Mouse (Mus musculus) kidney, embryonic 15.5 days (tissue): Measurements from ENCODE around the gene Cd200r3. TPM values are rescaled to one million over a fixed set of nuclear protein-coding genes. Genes with fewer than 3 reads are reported as not detected.

ENCODE experiments used
- ATAC-seq: fragments of 200-750 bp; cut with Nextera tagmentation; replicated peaks from 2 replicates; pipeline ENCODE4 v1.8.0; 2017; ENCODE audit warnings: moderate TSS enrichment; ENCODE audit not compliant: low FRiP score
- H3K27ac ChIP-seq: fragments of 300-500 bp; sonication (generic); 2 replicates; pipeline ENCODE4 v1.5.1; 2015; ENCODE audit warnings: mild to moderate bottlenecking, inconsistent platforms
- H3K27me3 ChIP-seq: fragments of 300-500 bp; sonication (generic); 2 replicates; pipeline ENCODE4 v1.6.1; 2015; ENCODE audit warnings: inconsistent platforms
- H3K36me3 ChIP-seq: fragments of 300-500 bp; sonication (generic); 2 replicates; pipeline ENCODE4 v1.6.1; 2015; ENCODE audit warnings: inconsistent platforms
- H3K4me1 ChIP-seq: fragments of 300-500 bp; sonication (generic); 2 replicates; pipeline ENCODE4 v1.6.1; 2015; ENCODE audit warnings: inconsistent platforms
- H3K4me2 ChIP-seq: fragments of 300-500 bp; sonication (generic); 2 replicates; pipeline ENCODE4 v1.6.1; 2015; ENCODE audit warnings: moderate library complexity, mild to moderate bottlenecking, inconsistent platforms
- H3K4me3 ChIP-seq: fragments of 300-500 bp; sonication (generic); replicated peaks from 2 replicates; pipeline ENCODE4 v1.5.1; 2015; ENCODE audit warnings: mild to moderate bottlenecking, inconsistent platforms
- H3K9ac ChIP-seq: fragments of 300-500 bp; sonication (generic); 2 replicates; pipeline ENCODE4 v1.6.1; 2015; ENCODE audit warnings: mild to moderate bottlenecking, inconsistent platforms
- H3K9me3 ChIP-seq: fragments of 300-500 bp; sonication (generic); replicated peaks from 2 replicates; pipeline ENCODE4 v1.6.1; 2016; ENCODE audit warnings: inconsistent platforms
- WGBS: fragments of 180-500 bp; shearing (Covaris S2); methylation state at CpG from one replicate; pipeline ENCODE4 v1.1.7; 2015; ENCODE audit warnings: mixed read lengths; 5-methylcytosine and 5-hydroxymethylcytosine counted together
- polyA plus RNA-seq: library from polyadenylated mRNA; unstranded; fragments of >200 nt; fragmentation: Nextera tagmentation; extraction: Ambion mirVana; gene quantifications from 2 replicates; pipeline ENCODE4 v1.2.1, GENCODE M21; 2015

The Cd200r3 gene
- polyA plus RNA-seq, 1 experiment from 2014 or later = 0.29 TPM

DNA sequence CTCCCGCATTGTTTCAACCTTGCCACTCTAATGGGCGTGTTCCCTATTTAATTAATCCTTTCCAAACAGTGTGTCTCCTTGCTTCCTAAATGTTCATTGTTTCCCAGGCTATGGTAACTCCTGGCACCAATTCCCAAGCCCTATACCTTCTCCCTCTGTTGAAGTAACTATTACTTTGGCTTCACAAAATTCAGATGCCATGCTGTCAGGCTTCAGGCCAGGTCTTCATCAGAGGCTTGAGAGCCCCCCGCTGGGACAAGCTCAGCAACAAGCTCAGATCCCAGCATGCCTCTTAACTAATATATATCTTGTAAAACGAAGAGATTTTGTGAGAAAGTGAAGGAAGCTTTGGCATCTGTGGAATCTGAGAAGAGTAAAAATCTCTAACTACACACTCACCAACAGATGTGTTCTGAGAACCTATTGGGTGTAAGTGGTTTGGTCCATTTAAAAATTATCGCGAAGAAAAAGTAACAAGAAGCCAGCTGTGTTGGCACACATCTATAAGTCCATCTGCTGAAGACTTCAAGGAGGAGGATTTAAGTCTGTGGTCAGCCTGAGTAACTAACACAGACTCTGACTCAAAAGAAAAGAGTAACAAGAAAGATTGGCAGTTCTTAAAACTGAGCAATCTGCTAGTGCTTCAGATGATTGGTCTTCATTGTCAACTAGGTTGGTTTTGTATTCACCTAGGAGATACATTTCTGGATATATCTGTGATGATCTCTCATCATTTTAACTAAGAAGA, 50.9 kb downstream of the Cd200r3 start:
- no peak overlapping the region for H3K27ac ChIP-seq
- no peaks in the 10 kb centered on the region for H3K36me3 ChIP-seq
- no peaks in the 10 kb centered on the region for H3K9me3 ChIP-seq
- H3K27me3 ChIP-seq = no peaks in the 10 kb centered on the region
- 82% methylated on average over 6 of the region's 6 CpGs for WGBS
- no peak overlapping the region for H3K9ac ChIP-seq
- no peak for ATAC-seq
- no peak overlapping the region for H3K4me2 ChIP-seq
- no peaks in the 10 kb centered on the region for H3K4me1 ChIP-seq
- H3K4me3 ChIP-seq = no peak overlapping the region

DNA sequence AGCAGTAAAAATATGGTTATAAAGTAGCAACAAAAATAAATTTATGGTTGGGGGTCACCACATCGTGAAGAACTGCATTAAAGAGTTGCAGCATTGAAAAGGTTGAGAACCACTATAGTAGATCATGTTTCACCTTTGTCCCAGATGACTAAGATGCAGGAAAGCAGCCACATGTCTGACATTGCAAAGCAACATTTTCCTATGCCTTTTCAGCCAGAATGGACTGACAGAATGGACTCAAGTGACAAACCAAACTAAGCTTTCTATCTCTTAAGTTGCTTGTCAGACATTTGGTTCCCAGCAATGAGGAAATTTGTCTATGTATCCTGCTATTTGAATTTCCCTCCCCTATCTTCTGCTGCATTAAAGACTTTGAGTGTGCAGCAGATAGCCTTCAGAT, 51.6 kb downstream of the Cd200r3 start:
- H3K4me2 ChIP-seq = no peak overlapping the region
- H3K4me1 ChIP-seq = no peaks in the 10 kb centered on the region
- WGBS = 50% methylated on average over 1 of the region's 1 CpGs
- no peak overlapping the region for H3K4me3 ChIP-seq
- H3K27ac ChIP-seq = no peak overlapping the region
- no peak for ATAC-seq
- no peaks in the 10 kb centered on the region for H3K36me3 ChIP-seq
- no peaks in the 10 kb centered on the region for H3K27me3 ChIP-seq
- H3K9ac ChIP-seq = no peak overlapping the region
- no peaks in the 10 kb centered on the region for H3K9me3 ChIP-seq

DNA sequence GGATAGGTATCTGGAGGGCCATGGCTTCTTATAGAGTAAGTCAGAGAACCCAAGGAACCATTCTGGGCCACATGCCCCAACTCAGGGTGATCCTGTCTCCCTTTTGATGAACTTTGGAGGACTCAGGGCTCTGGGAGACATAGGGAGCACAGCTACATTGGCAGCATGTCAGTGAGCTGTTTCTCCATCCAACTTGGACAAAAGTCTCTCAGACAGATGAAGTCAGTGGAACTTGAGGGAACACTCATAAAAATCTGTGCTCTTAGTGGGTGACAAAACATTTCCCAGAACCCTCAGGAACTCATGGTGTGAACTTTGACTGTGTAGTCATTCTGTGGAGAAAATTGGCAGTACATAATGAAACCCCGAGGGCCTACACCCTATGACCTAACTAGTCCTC, 53.2 kb downstream of the Cd200r3 start:
- Histone ChIP-seq H3K27ac (no peak overlapping the region), H3K9ac (no peak overlapping the region), H3K9me3 (no peaks in the 10 kb centered on the region), H3K4me2 (no peak overlapping the region), H3K27me3 (no peaks in the 10 kb centered on the region), H3K36me3 (no peaks in the 10 kb centered on the region), H3K4me1 (no peaks in the 10 kb centered on the region), H3K4me3 (no peak overlapping the region)
- WGBS = 91% methylated on average over 1 of the region's 1 CpGs
- no peak for ATAC-seq

DNA sequence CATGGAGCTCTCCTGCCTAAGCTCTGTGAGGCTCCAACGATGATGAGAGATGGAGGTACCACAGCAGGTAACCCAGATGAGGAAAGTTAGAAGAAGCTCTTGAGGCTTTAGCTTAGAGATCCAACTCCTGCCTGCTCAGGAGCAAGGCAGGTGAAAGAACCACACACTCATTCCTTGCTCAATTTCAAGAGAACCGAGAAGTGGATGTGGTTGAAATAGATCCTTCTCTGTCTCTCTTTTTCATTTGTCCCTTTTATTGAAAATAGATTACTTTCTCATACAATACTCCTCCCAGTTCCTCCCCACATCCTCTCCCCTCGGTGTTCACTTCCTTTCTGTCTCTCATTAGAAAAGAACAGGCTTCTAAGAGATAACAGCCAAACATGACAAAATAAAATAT, 56.1 kb downstream of the Cd200r3 start:
- Histone ChIP-seq H3K4me1 (no peaks in the 10 kb centered on the region), H3K36me3 (no peaks in the 10 kb centered on the region), H3K27me3 (no peaks in the 10 kb centered on the region), H3K9me3 (no peaks in the 10 kb centered on the region), H3K27ac (no peak overlapping the region), H3K9ac (no peak overlapping the region), H3K4me2 (no peak overlapping the region), H3K4me3 (no peak overlapping the region)
- 59% methylated on average over 3 of the region's 3 CpGs for WGBS
- ATAC-seq = no peak

DNA sequence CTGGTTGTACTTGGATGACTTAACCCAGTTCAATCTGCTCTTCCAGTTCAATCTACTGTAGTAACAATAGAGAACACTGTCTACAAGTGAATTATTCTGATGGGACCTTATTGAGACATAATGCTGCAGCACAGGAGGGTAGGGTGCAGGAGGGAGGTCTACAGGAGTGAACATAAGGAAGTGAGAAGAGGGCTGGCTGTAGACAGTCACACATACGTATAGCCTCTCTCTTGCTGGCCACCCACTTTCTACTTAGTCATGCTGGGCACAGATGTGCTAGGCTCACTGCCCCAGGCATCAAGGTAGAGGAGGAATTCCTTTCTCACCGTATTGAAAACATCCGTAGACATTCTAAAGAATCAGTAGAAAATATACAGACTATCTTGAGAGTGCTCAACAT, 61.0 kb downstream of the Cd200r3 start:
- no peaks in the 10 kb centered on the region for H3K9me3 ChIP-seq
- H3K27me3 ChIP-seq = no peaks in the 10 kb centered on the region
- H3K27ac ChIP-seq = no peak overlapping the region
- no peaks in the 10 kb centered on the region for H3K4me1 ChIP-seq
- H3K36me3 ChIP-seq = no peaks in the 10 kb centered on the region
- no peak overlapping the region for H3K9ac ChIP-seq
- ATAC-seq = no peak
- no peak overlapping the region for H3K4me2 ChIP-seq
- no peak overlapping the region for H3K4me3 ChIP-seq
- WGBS = 88% methylated on average over 3 of the region's 3 CpGs

DNA sequence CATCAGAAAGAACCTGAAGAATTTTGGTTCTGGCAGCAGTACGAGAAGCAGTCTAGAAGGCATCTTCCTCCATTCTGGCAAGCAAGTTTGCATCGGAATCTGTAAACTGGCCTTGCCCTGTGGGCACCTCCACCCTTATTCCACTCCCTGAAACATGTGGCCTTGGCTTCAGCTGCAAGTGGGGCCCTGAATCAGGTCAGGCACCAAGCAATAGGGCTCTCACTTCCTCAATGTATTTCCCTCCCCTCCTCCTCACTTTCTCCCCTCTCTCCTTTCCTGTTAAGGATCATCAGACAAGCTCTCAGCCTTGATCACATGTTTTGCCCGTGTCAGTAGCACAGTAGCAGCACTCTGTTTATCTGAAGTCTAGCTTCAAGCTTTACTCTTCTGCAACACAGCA, 61.8 kb downstream of the Cd200r3 start:
- H3K9ac ChIP-seq = no peak overlapping the region
- H3K4me2 ChIP-seq = no peak overlapping the region
- H3K27ac ChIP-seq = no peak overlapping the region
- H3K9me3 ChIP-seq = no peaks in the 10 kb centered on the region
- no peaks in the 10 kb centered on the region for H3K27me3 ChIP-seq
- no peak overlapping the region for H3K4me3 ChIP-seq
- ATAC-seq = no peak
- H3K36me3 ChIP-seq = no peaks in the 10 kb centered on the region
- no peaks in the 10 kb centered on the region for H3K4me1 ChIP-seq
- WGBS = 73% methylated on average over 3 of the region's 3 CpGs

DNA sequence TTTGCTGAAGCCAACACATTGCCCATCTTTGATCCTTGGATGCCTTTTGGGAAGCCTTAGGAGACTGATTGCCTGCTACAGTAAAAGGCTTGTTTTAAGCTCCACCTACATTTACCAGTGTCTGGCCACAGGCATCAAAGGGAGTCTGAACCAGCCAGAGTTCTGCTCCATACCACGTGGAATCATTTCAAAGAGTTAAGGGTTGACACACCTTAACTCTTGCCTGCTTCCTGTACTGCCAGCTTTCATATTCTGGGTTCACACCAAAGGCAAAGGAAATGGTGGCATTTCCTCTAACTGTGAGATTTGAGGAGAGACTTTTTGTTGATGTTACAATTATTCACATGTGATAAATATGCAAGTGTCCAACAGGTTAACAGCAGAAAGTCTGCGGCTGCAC, 63.5 kb downstream of the Cd200r3 start:
- no peak for ATAC-seq
- H3K27me3 ChIP-seq = no peaks in the 10 kb centered on the region
- 43% methylated on average over 2 of the region's 2 CpGs for WGBS

DNA sequence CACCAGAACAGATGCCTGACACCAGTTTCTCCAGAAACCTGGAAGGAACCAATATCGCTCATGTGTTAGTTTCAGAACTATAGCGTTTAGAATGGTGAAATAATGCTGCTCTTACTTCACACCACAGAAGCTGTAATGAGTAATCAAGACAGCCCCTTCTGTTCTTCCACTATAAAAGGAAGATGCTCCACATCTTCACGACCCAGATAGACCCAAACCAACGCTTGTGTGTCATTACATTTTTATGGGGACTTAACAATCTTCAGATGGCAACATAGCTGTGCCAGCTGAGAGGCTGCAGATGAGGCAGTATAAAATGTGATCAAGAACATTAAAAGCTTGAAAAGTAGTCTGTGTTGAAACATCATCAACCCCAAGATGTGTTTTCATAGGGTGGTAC, 64.3 kb downstream of the Cd200r3 start:
- Histone ChIP-seq H3K4me1 (no peaks in the 10 kb centered on the region), H3K27ac (no peak overlapping the region), H3K9ac (no peak overlapping the region), H3K36me3 (no peaks in the 10 kb centered on the region), H3K4me2 (no peak overlapping the region), H3K4me3 (no peak overlapping the region), H3K27me3 (no peaks in the 10 kb centered on the region), H3K9me3 (no peaks in the 10 kb centered on the region)
- no peak for ATAC-seq
- 78% methylated on average over 4 of the region's 4 CpGs for WGBS

More for the DNA sequence above, 63.5 kb downstream of the Cd200r3 start:
- no peaks in the 10 kb centered on the region for H3K9me3 ChIP-seq
- H3K4me3 ChIP-seq = no peak overlapping the region
- H3K4me1 ChIP-seq = no peaks in the 10 kb centered on the region
- no peaks in the 10 kb centered on the region for H3K36me3 ChIP-seq
- no peak overlapping the region for H3K4me2 ChIP-seq
- no peak overlapping the region for H3K27ac ChIP-seq
- H3K9ac ChIP-seq = no peak overlapping the region

DNA sequence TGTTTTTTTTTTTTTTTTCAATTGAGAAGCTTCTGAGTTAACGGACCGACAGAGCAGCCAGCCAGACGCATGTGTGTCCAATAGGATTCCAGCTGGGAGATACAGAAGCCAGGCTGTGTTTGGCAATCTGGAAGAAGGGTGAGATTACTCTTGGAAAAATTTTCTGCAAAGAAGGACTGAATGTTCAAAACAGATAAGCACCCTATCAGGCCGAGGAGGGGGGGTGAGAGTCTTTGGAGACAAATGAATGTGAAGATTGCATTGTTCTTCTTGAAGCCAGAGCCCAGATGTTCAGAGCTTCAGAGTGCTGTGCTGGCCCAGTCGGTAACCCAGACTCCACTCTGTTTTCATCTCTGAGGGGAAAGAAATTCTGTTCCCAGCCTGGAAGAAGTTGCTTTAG, 66.2 kb downstream of the Cd200r3 start:
- Histone ChIP-seq H3K27ac (no peak overlapping the region), H3K9ac (no peak overlapping the region), H3K9me3 (no peaks in the 10 kb centered on the region), H3K4me1 (no peaks in the 10 kb centered on the region), H3K4me3 (no peak overlapping the region), H3K27me3 (no peaks in the 10 kb centered on the region), H3K4me2 (no peak overlapping the region), H3K36me3 (no peaks in the 10 kb centered on the region)
- WGBS = 73% methylated on average over 5 of the region's 5 CpGs
- ATAC-seq = no peak

DNA sequence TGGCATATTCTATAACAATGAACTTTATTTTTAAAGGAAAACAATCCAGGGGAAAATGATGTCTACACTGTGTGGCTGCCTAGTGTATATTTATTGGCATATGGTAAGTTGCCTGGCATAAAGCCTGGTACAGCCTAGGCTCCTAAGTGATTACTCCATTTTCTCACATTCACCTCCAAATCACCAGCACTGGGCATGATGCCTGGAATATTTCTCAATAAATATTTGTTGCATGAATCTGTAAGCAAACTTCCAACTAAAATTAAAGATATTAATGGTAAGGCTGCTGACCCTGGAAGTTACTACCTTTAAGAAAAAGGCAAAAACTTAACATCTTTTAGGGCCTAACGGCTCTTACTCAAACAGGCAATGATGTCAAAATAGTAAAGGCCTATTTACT, 72.1 kb downstream of the Cd200r3 start:
- Histone ChIP-seq H3K9me3 (no peaks in the 10 kb centered on the region), H3K36me3 (no peaks in the 10 kb centered on the region), H3K4me3 (no peak overlapping the region), H3K4me1 (no peaks in the 10 kb centered on the region), H3K27me3 (no peaks in the 10 kb centered on the region), H3K4me2 (no peak overlapping the region), H3K27ac (no peak overlapping the region), H3K9ac (no peak overlapping the region)
- no peak for ATAC-seq
- WGBS = 91% methylated on average over 1 of the region's 1 CpGs

DNA sequence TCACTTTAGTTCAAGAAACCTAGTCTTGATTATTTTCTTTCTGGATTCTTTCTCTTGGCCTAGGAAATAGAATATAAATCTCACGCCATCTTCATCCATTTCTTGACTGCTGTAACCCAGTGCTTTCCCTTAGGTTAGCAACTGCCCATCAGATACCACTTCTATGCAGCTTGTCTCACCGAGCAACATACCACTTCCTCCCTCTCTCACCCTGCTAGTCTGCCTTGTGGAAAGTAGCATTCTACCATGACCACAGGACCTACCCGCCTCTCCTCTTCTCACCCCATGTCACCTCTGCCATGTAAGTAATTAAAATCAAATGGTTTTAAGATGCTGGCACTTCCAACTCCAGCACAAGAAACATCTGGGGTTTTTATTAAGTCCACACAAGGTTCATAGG, 73.0 kb downstream of the Cd200r3 start:
- 53% methylated on average over 3 of the region's 3 CpGs for WGBS
- H3K9me3 ChIP-seq = no peaks in the 10 kb centered on the region
- no peak for ATAC-seq

DNA sequence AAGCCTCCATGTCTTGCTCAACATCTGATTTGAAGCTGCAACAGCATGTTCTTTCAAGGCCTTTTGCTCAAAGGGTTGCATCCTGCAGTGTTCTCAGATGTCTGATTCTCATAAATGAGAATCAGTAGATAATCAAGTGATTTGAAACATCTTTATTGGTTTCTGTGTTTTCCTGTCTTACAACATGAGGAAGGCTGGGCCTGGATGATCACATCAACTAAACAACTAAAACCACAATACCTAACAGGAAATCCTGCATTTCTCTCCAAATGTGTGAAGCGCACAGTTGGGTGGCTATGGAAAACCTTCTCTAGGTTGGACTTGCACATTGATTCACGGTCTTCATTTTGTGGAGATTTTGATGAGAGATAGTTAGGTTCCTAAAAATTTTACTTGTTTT, 75.4 kb downstream of the Cd200r3 start:
- no peak overlapping the region for H3K4me3 ChIP-seq
- no peaks in the 10 kb centered on the region for H3K4me1 ChIP-seq
- no peaks in the 10 kb centered on the region for H3K9me3 ChIP-seq
- WGBS = 87% methylated on average over 2 of the region's 2 CpGs
- H3K4me2 ChIP-seq = no peak overlapping the region
- no peak overlapping the region for H3K9ac ChIP-seq
- ATAC-seq = no peak
- no peak overlapping the region for H3K27ac ChIP-seq
- no peaks in the 10 kb centered on the region for H3K36me3 ChIP-seq
- H3K27me3 ChIP-seq = no peaks in the 10 kb centered on the region

More for the DNA sequence above, 73.0 kb downstream of the Cd200r3 start:
- no peak overlapping the region for H3K9ac ChIP-seq
- H3K27ac ChIP-seq = no peak overlapping the region
- H3K36me3 ChIP-seq = no peaks in the 10 kb centered on the region
- H3K4me2 ChIP-seq = no peak overlapping the region
- no peaks in the 10 kb centered on the region for H3K4me1 ChIP-seq
- no peak overlapping the region for H3K4me3 ChIP-seq
- no peaks in the 10 kb centered on the region for H3K27me3 ChIP-seq

DNA sequence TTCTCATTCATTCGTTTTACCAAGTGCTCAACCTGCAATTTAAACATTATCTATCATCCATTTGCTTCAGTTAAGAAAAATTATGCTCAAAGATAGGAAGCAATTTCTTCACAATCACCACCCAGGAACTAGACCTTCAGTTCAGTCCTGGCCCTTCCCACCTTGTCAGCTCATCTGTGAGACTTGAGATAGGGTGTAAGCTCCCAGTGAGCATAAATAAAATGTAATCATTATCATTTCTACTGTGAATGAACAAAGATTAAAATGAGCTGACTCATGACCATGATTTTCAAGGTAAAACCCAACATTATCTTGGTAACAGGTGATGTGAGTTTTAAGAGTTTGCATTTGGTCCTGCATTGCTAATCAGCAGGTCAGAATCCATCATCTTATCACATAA, 76.6 kb downstream of the Cd200r3 start:
- ATAC-seq = no peak
- no peak overlapping the region for H3K27ac ChIP-seq
- no peak overlapping the region for H3K9ac ChIP-seq
- H3K4me1 ChIP-seq = no peaks in the 10 kb centered on the region
- H3K36me3 ChIP-seq = no peaks in the 10 kb centered on the region
- H3K27me3 ChIP-seq = no peaks in the 10 kb centered on the region
- 77% methylated on average over 1 of the region's 1 CpGs for WGBS
- H3K4me2 ChIP-seq = no peak overlapping the region
- H3K9me3 ChIP-seq = no peaks in the 10 kb centered on the region
- no peak overlapping the region for H3K4me3 ChIP-seq
